Mouse (Mus musculus): Measurements from ENCODE around the gene Snap47. TPM values are rescaled to one million over a fixed set of nuclear protein-coding genes. Genes with fewer than 3 reads are reported as not detected.
A peak's percentile ranks its signal among the peaks of the same experiment; 100 is the strongest.

Snap47 gene
- polyA plus RNA-seq (2012; rRNA removed) = 91.7 and 104 TPM in 2 replicates

GRCm38 (mm10) chr11:59451086-59451485, at the start of gene Snap47:
TSS of gene Snap47 (minus strand) at chr11:59451186.
- DNase-seq = no peak
- 84% methylated on average over 4 of the region's 4 CpGs for WGBS
- Histone ChIP-seq H3K4me1 (ENCODE audit: control insufficient read depth, insufficient read depth, low read length) (peaks cover 2% of the 10 kb centered on the region; the same call in 1 of the 2 replicates), H3K4me3 (ENCODE audit: insufficient read depth, low read depth, low read length) (peak within 1 kb of the TSS; percentile 95), H3K27ac (ENCODE audit: insufficient read depth, low read depth, low read length) (peak within 1 kb of the TSS; percentile 87), H3K27me3 (replicated peaks; ENCODE audit: control insufficient read depth, insufficient read depth, low read length) (no peaks in the 10 kb centered on the region), H3K36me3 (ENCODE audit: control insufficient read depth, insufficient read depth, low read length) (peaks cover 5% of the 10 kb centered on the region; the same call in 1 of the 2 replicates)
- no peak for TF ChIP-seq CTCF (conservative IDR thresholded peaks at IDR 0.05; ENCODE audit: insufficient read depth, insufficient read length, low read depth, low read length)
- no peak for TF ChIP-seq POLR2A (IDR thresholded peaks at IDR 0.05; ENCODE audit: low read depth, low read length)

- Histone ChIP-seq H3K36me3 (ENCODE audit: control insufficient read depth, insufficient read depth, low read length) (peaks cover 3% of the 10 kb centered on the region), H3K27me3 (replicated peaks; ENCODE audit: control insufficient read depth, insufficient read depth, low read length) (no peaks in the 10 kb centered on the region), H3K4me1 (ENCODE audit: control insufficient read depth, insufficient read depth, low read length) (no peaks in the 10 kb centered on the region), H3K4me3 (ENCODE audit: insufficient read depth, low read depth, low read length) (no peak overlapping the region), H3K27ac (ENCODE audit: insufficient read depth, low read depth, low read length) (no peak overlapping the region)
- no peak for DNase-seq
- 93% methylated on average over 7 of the region's 7 CpGs for WGBS
- TF ChIP-seq CTCF (conservative IDR thresholded peaks at IDR 0.05; ENCODE audit: insufficient read depth, insufficient read length, low read depth, low read length) (no peak), POLR2A (IDR thresholded peaks at IDR 0.05; ENCODE audit: low read depth, low read length) (no peak)
Measured at GRCm38 (mm10) chr11:59497747-59498146, 46.8 kb upstream of the Snap47 start.

- TF ChIP-seq CTCF (conservative IDR thresholded peaks at IDR 0.05; ENCODE audit: insufficient read depth, insufficient read length, low read depth, low read length) (no peak), POLR2A (IDR thresholded peaks at IDR 0.05; ENCODE audit: low read depth, low read length) (no peak)
- H3K27ac ChIP-seq (ENCODE audit: insufficient read depth, low read depth, low read length) = no peak overlapping the region
- peaks cover 3% of the 10 kb centered on the region for H3K36me3 ChIP-seq (ENCODE audit: control insufficient read depth, insufficient read depth, low read length)
- H3K4me1 ChIP-seq (ENCODE audit: control insufficient read depth, insufficient read depth, low read length) = no peaks in the 10 kb centered on the region
- H3K27me3 ChIP-seq (replicated peaks; ENCODE audit: control insufficient read depth, insufficient read depth, low read length) = no peaks in the 10 kb centered on the region
- no peak overlapping the region for H3K4me3 ChIP-seq (ENCODE audit: insufficient read depth, low read depth, low read length)
- WGBS = 81% methylated on average over 6 of the region's 6 CpGs
- DNase-seq = no peak
Measured at GRCm38 (mm10) chr11:59496672-59497310, 45.8 kb upstream of the Snap47 start.

- TF ChIP-seq CTCF (conservative IDR thresholded peaks at IDR 0.05; ENCODE audit: insufficient read depth, insufficient read length, low read depth, low read length) = no peak
- no peak for TF ChIP-seq POLR2A (IDR thresholded peaks at IDR 0.05; ENCODE audit: low read depth, low read length)
- Histone ChIP-seq H3K4me3 (ENCODE audit: insufficient read depth, low read depth, low read length) (no peak overlapping the region), H3K27ac (ENCODE audit: insufficient read depth, low read depth, low read length) (no peak overlapping the region), H3K27me3 (replicated peaks; ENCODE audit: control insufficient read depth, insufficient read depth, low read length) (no peaks in the 10 kb centered on the region), H3K36me3 (ENCODE audit: control insufficient read depth, insufficient read depth, low read length) (peaks cover 3% of the 10 kb centered on the region; the same call in 1 of the 2 replicates), H3K4me1 (ENCODE audit: control insufficient read depth, insufficient read depth, low read length) (no peaks in the 10 kb centered on the region)
- no peak for DNase-seq
- WGBS = 84% methylated on average over 8 of the region's 8 CpGs
Measured at GRCm38 (mm10) chr11:59486222-59486621, 35.2 kb upstream of the Snap47 start.

- 27% methylated on average over 2 of the region's 2 CpGs for WGBS
- no peaks in the 10 kb centered on the region for H3K27me3 ChIP-seq (replicated peaks; ENCODE audit: control insufficient read depth, insufficient read depth, low read length)
- H3K4me1 ChIP-seq (ENCODE audit: control insufficient read depth, insufficient read depth, low read length) = no peaks in the 10 kb centered on the region
- H3K27ac ChIP-seq (ENCODE audit: insufficient read depth, low read depth, low read length) = no peak overlapping the region
- H3K4me3 ChIP-seq (ENCODE audit: insufficient read depth, low read depth, low read length) = no peak overlapping the region
- peaks cover 3% of the 10 kb centered on the region; the same call in 1 of the 2 replicates for H3K36me3 ChIP-seq (ENCODE audit: control insufficient read depth, insufficient read depth, low read length)
- no peak for TF ChIP-seq CTCF (conservative IDR thresholded peaks at IDR 0.05; ENCODE audit: insufficient read depth, insufficient read length, low read depth, low read length)
- TF ChIP-seq POLR2A (IDR thresholded peaks at IDR 0.05; ENCODE audit: low read depth, low read length) = no peak
- no peak for DNase-seq
Measured at GRCm38 (mm10) chr11:59485641-59486040, 34.7 kb upstream of the Snap47 start.

- Histone ChIP-seq H3K4me3 (ENCODE audit: insufficient read depth, low read depth, low read length) (no peak overlapping the region), H3K4me1 (ENCODE audit: control insufficient read depth, insufficient read depth, low read length) (no peaks in the 10 kb centered on the region), H3K27ac (ENCODE audit: insufficient read depth, low read depth, low read length) (no peak overlapping the region), H3K27me3 (replicated peaks; ENCODE audit: control insufficient read depth, insufficient read depth, low read length) (no peaks in the 10 kb centered on the region), H3K36me3 (ENCODE audit: control insufficient read depth, insufficient read depth, low read length) (peaks cover 3% of the 10 kb centered on the region; the same call in 1 of the 2 replicates)
- WGBS = 2% methylated on average over 2 of the region's 2 CpGs
- peak; percentile 65 for DNase-seq
- TF ChIP-seq CTCF (conservative IDR thresholded peaks at IDR 0.05; ENCODE audit: insufficient read depth, insufficient read length, low read depth, low read length) (no peak), POLR2A (IDR thresholded peaks at IDR 0.05; ENCODE audit: low read depth, low read length) (no peak)
Measured at GRCm38 (mm10) chr11:59483212-59483611, 32.2 kb upstream of the Snap47 start.

- no peak overlapping the region for H3K27ac ChIP-seq (ENCODE audit: insufficient read depth, low read depth, low read length)
- no peak overlapping the region for H3K4me3 ChIP-seq (ENCODE audit: insufficient read depth, low read depth, low read length)
- H3K36me3 ChIP-seq (ENCODE audit: control insufficient read depth, insufficient read depth, low read length) = no peaks in the 10 kb centered on the region
- no peak for DNase-seq
- H3K4me1 ChIP-seq (ENCODE audit: control insufficient read depth, insufficient read depth, low read length) = no peaks in the 10 kb centered on the region
- no peaks in the 10 kb centered on the region for H3K27me3 ChIP-seq (replicated peaks; ENCODE audit: control insufficient read depth, insufficient read depth, low read length)
- TF ChIP-seq POLR2A (IDR thresholded peaks at IDR 0.05; ENCODE audit: low read depth, low read length) (no peak), CTCF (conservative IDR thresholded peaks at IDR 0.05; ENCODE audit: insufficient read depth, insufficient read length, low read depth, low read length) (no peak)
- WGBS = 62% methylated on average over 6 of the region's 6 CpGs
Measured at GRCm38 (mm10) chr11:59477240-59477639, 26.3 kb upstream of the Snap47 start.

Measured in kidney, adult 2 months (tissue).